Mouse (Mus musculus) CH12.LX (cell line): Measurements from ENCODE around the gene Rab11fip3. TPM values are rescaled to one million over a fixed set of nuclear protein-coding genes. Genes with fewer than 3 reads are reported as not detected.

Experiments used
- DNase-seq: peaks from one replicate; pipeline ENCODE4 v3.0.0-alpha.2; 2013; ENCODE audit errors: extremely low read depth
- H3K27ac ChIP-seq: 2 replicates; pipeline ENCODE4 v1.5.1; 2012; ENCODE audit warnings: low read depth, mild to moderate bottlenecking, control low read depth, moderate library complexity; ENCODE audit not compliant: insufficient read depth
- H3K27me3 ChIP-seq: replicated peaks from 2 replicates; pipeline ENCODE3; 2012; ENCODE audit warnings: inconsistent platforms
- H3K36me3 ChIP-seq, 2 experiments: replicated peaks in 1 of 2; 2 replicates each; pipeline versions ENCODE3 to v1.6.1; 2012; ENCODE audit warnings: inconsistent platforms in 1 of 2, low read length in 1 of 2, mild to moderate bottlenecking in 1 of 2, mixed read lengths in 1 of 2, moderate library complexity in 1 of 2; ENCODE audit not compliant: control insufficient read depth in 1 of 2, insufficient read depth in 1 of 2
- H3K4me1 ChIP-seq, 2 experiments: 2 replicates each; pipeline ENCODE4 v1.6.1; 2012; ENCODE audit warnings: inconsistent platforms in 1 of 2, moderate library complexity in 1 of 2; ENCODE audit not compliant: insufficient read depth in 2 of 2, control insufficient read depth in 1 of 2
- H3K4me2 ChIP-seq: 2 replicates; pipeline ENCODE4 v1.6.1; 2012; ENCODE audit warnings: low read depth, mild to moderate bottlenecking, control low read depth; ENCODE audit not compliant: poor library complexity, insufficient read depth, severe bottlenecking
- H3K4me3 ChIP-seq, 3 experiments: fragments of 150-350 bp in 1 of 3; sonication (generic) in 1 of 3; replicated peaks in 1 of 3; 2 replicates each; pipeline versions ENCODE3 to v1.5.1; 2011 to 2012; ENCODE audit warnings: low read depth in 2 of 3, low read length in 2 of 3, mild to moderate bottlenecking in 2 of 3, moderate library complexity in 2 of 3, control low read depth in 1 of 3, improper control_type of control experiment in 1 of 3, inconsistent platforms in 1 of 3, mixed read lengths in 1 of 3; ENCODE audit not compliant: poor library complexity in 1 of 3
- H3K79me2 ChIP-seq: replicated peaks from 2 replicates; pipeline ENCODE4 v1.6.1; 2012; ENCODE audit warnings: mild to moderate bottlenecking, moderate library complexity; ENCODE audit not compliant: control insufficient read depth, poor library complexity, insufficient read depth, severe bottlenecking; ENCODE audit errors: extremely low read depth
- H3K9ac ChIP-seq: 2 replicates; pipeline ENCODE4 v1.6.1; 2012; ENCODE audit warnings: low read depth, mild to moderate bottlenecking, control low read depth, moderate library complexity; ENCODE audit not compliant: insufficient read depth
- H3K9me3 ChIP-seq: replicated peaks from 2 replicates; pipeline ENCODE3; 2012; ENCODE audit warnings: low read length, inconsistent platforms, mixed read lengths
- E2F4 ChIP-seq: IDR thresholded peaks from 2 replicates; pipeline ENCODE4 v1.6.1; 2011; ENCODE audit warnings: low read depth, low read length, improper control_type of control experiment; ENCODE audit not compliant: insufficient replicate concordance
- GABPA ChIP-seq: IDR thresholded peaks from 2 replicates; pipeline ENCODE4 v1.6.1; 2012; ENCODE audit warnings: low read depth, low read length, improper control_type of control experiment, inconsistent platforms; ENCODE audit not compliant: insufficient replicate concordance
- IRF4 ChIP-seq: IDR thresholded peaks from 2 replicates; pipeline ENCODE4 v1.6.1; 2014; ENCODE audit warnings: low read depth, mild to moderate bottlenecking, inconsistent platforms, low read length, improper control_type of control experiment
- NELFE ChIP-seq: IDR thresholded peaks from 2 replicates; pipeline ENCODE4 v1.6.1; 2011; ENCODE audit warnings: low read depth, low read length, improper control_type of control experiment
- PAX5 ChIP-seq: IDR thresholded peaks from 2 replicates; pipeline ENCODE4 v1.6.1; 2012; ENCODE audit warnings: low read length, inconsistent platforms, mixed read lengths
- POLR2AphosphoS2 ChIP-seq: IDR thresholded peaks from 2 replicates; pipeline ENCODE4 v1.6.1; 2011; ENCODE audit warnings: low read depth, low read length, improper control_type of control experiment
- RCOR1 ChIP-seq: conservative IDR thresholded peaks from 2 replicates; pipeline ENCODE4 v1.6.1; 2012; ENCODE audit warnings: low read depth, mild to moderate bottlenecking, inconsistent platforms, low read length, improper control_type of control experiment
- TCF12 ChIP-seq: IDR thresholded peaks from 2 replicates; pipeline ENCODE4 v1.6.1; 2014; ENCODE audit warnings: low read depth, mild to moderate bottlenecking, inconsistent platforms, low read length, improper control_type of control experiment
- USF1 ChIP-seq: IDR thresholded peaks from 2 replicates; pipeline ENCODE4 v1.6.1; 2014; ENCODE audit warnings: low read depth, mild to moderate bottlenecking, inconsistent platforms, low read length, improper control_type of control experiment
- ZC3H11A ChIP-seq: IDR thresholded peaks from 2 replicates; pipeline ENCODE4 v1.6.1; 2012; ENCODE audit warnings: low read depth, mild to moderate bottlenecking, inconsistent platforms, low read length, improper control_type of control experiment
- ZNF384 ChIP-seq: IDR thresholded peaks from 2 replicates; pipeline ENCODE4 v1.6.1; 2012; ENCODE audit warnings: low read depth, low read length, improper control_type of control experiment, inconsistent platforms
- dilution Hi-C: fragments of 300-500 bp; cut with MboI; formaldehyde crosslinking; loops from 2 replicates; pipeline ENCODE4 v1.14.3; 2020; ENCODE audit warnings: low sequenced_read_pairs; ENCODE audit not compliant: extremely low pct_unique_long_range_greater_than_20kb, extremely low pct_ligation_motif_present
- in situ Hi-C: fragments of 300-500 bp; cut with MboI; formaldehyde crosslinking; loops from 3 replicates; pipeline ENCODE4 v1.14.3; 2019; ENCODE audit warnings: low sequenced_read_pairs, low pct_ligation_motif_present, low pct_unique_long_range_greater_than_20kb, mixed read lengths
- polyA plus RNA-seq: library from polyadenylated mRNA; unstranded; fragments of >175 nt; gene quantifications from 2 replicates; pipeline ENCODE4 v1.2.1, GENCODE M21; 2012; ENCODE audit warnings: low read depth; ENCODE audit not compliant: insufficient read length
- total RNA-seq, 2 experiments: library from RNA; depleted of rRNA; stranded (reverse); fragments of 300-350 nt in 1 of 2; fragments of >200 nt in 1 of 2; gene quantifications; 2 replicates each; pipeline ENCODE4 v1.2.3; 2012 to 2014

Gene Rab11fip3
- total and polyA plus RNA-seq, 3 experiments: 3.5 to 7.6 (median 4.6) TPM

GRCm38 (mm10) chr17:26057278-26057677, 12.1 kb downstream of the Rab11fip3 start:
- DNase-seq: no peak
- no peak overlapping the region for H3K4me3 ChIP-seq
- in situ Hi-C loops (no loop called here), dilution Hi-C loops (no loop called here)
- H3K9me3 ChIP-seq: no peaks in the 10 kb centered on the region
- H3K27me3 ChIP-seq: no peaks in the 10 kb centered on the region
- TF ChIP-seq RCOR1 (no peak), GABPA (no peak), NELFE (no peak), TCF12 (no peak), PAX5 (no peak)
- TF ChIP-seq, all 38 proteins: peak for 0
- peaks cover 0 to 8% of the 10 kb centered on the region in 2 experiments; a peak in 1 of 4 replicates for H3K4me1 ChIP-seq
- H3K4me2 ChIP-seq: no peak overlapping the region
- H3K27ac ChIP-seq: no peak overlapping the region
- peaks cover 3 to 61% of the 10 kb centered on the region in 2 experiments for H3K36me3 ChIP-seq
- no peaks in the 10 kb centered on the region; the same call in 1 of the 2 replicates for H3K79me2 ChIP-seq
- no peak overlapping the region for H3K9ac ChIP-seq

DNA sequence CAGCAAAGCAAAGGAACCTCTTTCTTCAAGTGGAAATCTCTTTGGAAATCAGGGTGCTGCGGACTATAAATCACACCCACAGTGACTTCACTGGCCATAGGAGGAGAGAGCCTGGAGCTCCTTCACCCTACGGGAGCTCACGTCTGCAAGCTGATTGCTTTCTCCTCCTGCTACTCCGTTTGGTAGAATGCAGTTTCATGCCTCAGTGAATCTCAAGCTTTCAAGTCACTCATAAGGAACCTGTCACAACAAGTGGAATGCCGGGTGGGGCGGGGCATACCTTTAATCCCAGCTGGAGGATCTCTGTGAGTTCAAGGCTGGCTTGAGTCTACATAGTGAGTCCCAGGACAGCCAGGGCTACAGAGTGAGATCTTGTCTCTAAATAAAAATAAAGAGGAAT, 14.2 kb downstream of the Rab11fip3 start:
- dilution Hi-C loops (no loop called here), in situ Hi-C loops (no loop called here)
- Histone ChIP-seq H3K4me1 (peaks cover 0 to 4% of the 10 kb centered on the region in 2 experiments; a peak in 1 of 4 replicates), H3K79me2 (no peaks in the 10 kb centered on the region), H3K4me2 (no peak overlapping the region), H3K27me3 (no peaks in the 10 kb centered on the region), H3K27ac (no peak overlapping the region), H3K36me3 (peaks cover 3 to 62% of the 10 kb centered on the region in 2 experiments), H3K9me3 (no peaks in the 10 kb centered on the region), H3K9ac (no peak overlapping the region), H3K4me3 (no peak overlapping the region)
- no peak for DNase-seq
- TF ChIP-seq IRF4 (no peak), POLR2AphosphoS2 (no peak), ZC3H11A (no peak), USF1 (no peak), E2F4 (no peak)

- no peak overlapping the region for H3K4me2 ChIP-seq
- H3K4me1 ChIP-seq: no peaks in the 10 kb centered on the region; a peak in 1 of 4 replicates
- no peak for DNase-seq
- H3K4me3 ChIP-seq: no peak overlapping the region
- no peak for TF ChIP-seq ZNF384
- no peaks in the 10 kb centered on the region for H3K9me3 ChIP-seq
- H3K27me3 ChIP-seq: no peaks in the 10 kb centered on the region
- peaks cover 2 to 56% of the 10 kb centered on the region in 2 experiments for H3K36me3 ChIP-seq
- H3K79me2 ChIP-seq: no peaks in the 10 kb centered on the region
- in situ Hi-C loops: no loop called here
- dilution Hi-C loops: no loop called here
- H3K27ac ChIP-seq: no peak overlapping the region
- no peak overlapping the region for H3K9ac ChIP-seq
Observed at GRCm38 (mm10) chr17:26054133-26054845, 15.1 kb downstream of the Rab11fip3 start.
